Mouse (Mus musculus) midbrain, embryonic 14.5 days (tissue): ENCODE measurements at regions not wholly inside any gene's neighbourhood (a gene's known extent, or its start where the extent isn't known, plus 50 kb on each side); places are given as distances from the start of the nearest gene placed in this dataset.

Experiments
- ATAC-seq: fragments of 200-750 bp; cut with Nextera tagmentation; 2 replicates; pipeline ENCODE4 v1.8.0; 2017; ENCODE audit warnings: moderate number of reproducible peaks, moderate library complexity; ENCODE audit not compliant: low FRiP score, low TSS enrichment
- DNase-seq: peaks from one replicate; pipeline ENCODE4 v3.0.0-alpha.2; 2015
- H3K27ac ChIP-seq: fragments of 300-500 bp; sonication (generic); replicated peaks from 2 replicates; pipeline ENCODE4 v1.5.1; 2014; ENCODE audit warnings: mild to moderate bottlenecking, low read depth, low read length, moderate library complexity
- H3K27me3 ChIP-seq: fragments of 300-500 bp; sonication (generic); 2 replicates; pipeline ENCODE4 v1.6.1; 2014; ENCODE audit warnings: low read length, control low read depth, mixed read lengths; ENCODE audit not compliant: control insufficient read depth, insufficient read depth
- H3K36me3 ChIP-seq: fragments of 300-500 bp; sonication (generic); 2 replicates; pipeline ENCODE4 v1.6.1; 2014; ENCODE audit warnings: low read length, control low read depth; ENCODE audit not compliant: control insufficient read depth, insufficient read depth
- H3K4me1 ChIP-seq: fragments of 300-500 bp; sonication (generic); 2 replicates; pipeline ENCODE4 v1.6.1; 2014; ENCODE audit warnings: mild to moderate bottlenecking, antibody characterized with exemption, low read length, control low read depth; ENCODE audit not compliant: control insufficient read depth, insufficient read depth
- H3K4me2 ChIP-seq: fragments of 300-500 bp; sonication (generic); 2 replicates; pipeline ENCODE4 v1.6.1; 2014; ENCODE audit warnings: mild to moderate bottlenecking, low read length, moderate library complexity
- H3K4me3 ChIP-seq: fragments of 300-500 bp; sonication (generic); replicated peaks from 2 replicates; pipeline ENCODE4 v1.5.1; 2014; ENCODE audit warnings: low read depth, low read length
- H3K9ac ChIP-seq: fragments of 300-500 bp; sonication (generic); replicated peaks from 2 replicates; pipeline ENCODE4 v1.6.1; 2014; ENCODE audit warnings: mild to moderate bottlenecking, low read length, moderate library complexity
- H3K9me3 ChIP-seq: fragments of 300-500 bp; sonication (generic); 2 replicates; pipeline ENCODE4 v1.6.1; 2016; ENCODE audit warnings: low read length, control low read depth, mixed read lengths; ENCODE audit not compliant: control insufficient read depth
- WGBS: fragments of 180-500 bp; shearing (Covaris S2); extraction: QIAGEN DNeasy Blood & Tissue Kit; methylation state at CpG from one replicate; pipeline ENCODE4 v1.1.7; 2014; 5-methylcytosine and 5-hydroxymethylcytosine counted together

DNA sequence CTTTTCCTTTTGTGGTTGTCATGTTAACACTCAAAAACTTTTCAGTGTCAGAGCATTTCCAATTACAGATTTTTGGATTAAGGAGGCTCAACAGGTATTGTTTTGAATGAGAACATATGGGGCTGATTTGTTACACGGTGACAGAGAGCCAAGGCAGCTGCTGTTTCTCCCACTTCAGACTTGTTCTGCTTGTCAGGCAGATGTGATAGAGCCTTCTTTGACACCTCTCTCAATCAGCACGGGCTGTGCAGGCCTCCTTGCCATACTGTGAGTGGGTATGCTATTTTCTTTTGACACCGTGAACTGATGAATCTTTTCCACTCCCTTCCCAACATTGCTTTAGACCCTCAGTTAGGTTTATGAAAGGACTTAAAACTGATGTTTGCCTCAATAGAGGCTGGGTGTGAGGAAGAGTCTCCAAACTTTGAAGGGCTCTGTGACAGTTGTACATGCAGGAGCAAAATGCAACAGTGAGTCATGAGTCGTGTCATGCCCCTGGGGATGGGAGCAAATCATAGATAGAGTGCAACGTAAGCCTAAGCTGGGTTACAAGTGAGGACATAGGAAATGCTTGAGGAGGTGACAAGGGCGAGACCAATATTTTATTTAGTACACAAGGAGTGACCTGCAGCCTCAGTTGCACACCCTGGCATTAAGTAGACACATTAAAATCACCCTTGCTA is 317.4 kb downstream of the Ccser2 start:
- DNase-seq, result no peak

GRCm38 (mm10) chr14:36646649-36647048 is 321.9 kb downstream of the Ccser2 start:
- H3K4me3 ChIP-seq, result no peak overlapping the region
- H3K36me3 ChIP-seq, result no peaks in the 10 kb centered on the region
- H3K27me3 ChIP-seq, result no peaks in the 10 kb centered on the region
- H3K9ac ChIP-seq, result no peak overlapping the region
- H3K4me2 ChIP-seq, result no peak overlapping the region
- no peaks in the 10 kb centered on the region for H3K9me3 ChIP-seq
- H3K4me1 ChIP-seq, result no peaks in the 10 kb centered on the region; the same call in 1 of the 2 replicates
- DNase-seq (no peak), ATAC-seq (no peak)
- H3K27ac ChIP-seq, result no peak overlapping the region
- 87% methylated on average over 3 of the region's 3 CpGs for WGBS

More for the DNA sequence above, 317.4 kb downstream of the Ccser2 start:
- Histone ChIP-seq H3K36me3 (no peaks in the 10 kb centered on the region), H3K27ac (no peak overlapping the region), H3K4me1 (peaks cover 5% of the 10 kb centered on the region; the same call in 1 of the 2 replicates), H3K27me3 (no peaks in the 10 kb centered on the region), H3K4me2 (no peak overlapping the region), H3K9ac (no peak overlapping the region), H3K4me3 (no peak overlapping the region), H3K9me3 (no peaks in the 10 kb centered on the region)
- 46% methylated on average over 6 of the region's 6 CpGs for WGBS
- no peak for ATAC-seq

DNA sequence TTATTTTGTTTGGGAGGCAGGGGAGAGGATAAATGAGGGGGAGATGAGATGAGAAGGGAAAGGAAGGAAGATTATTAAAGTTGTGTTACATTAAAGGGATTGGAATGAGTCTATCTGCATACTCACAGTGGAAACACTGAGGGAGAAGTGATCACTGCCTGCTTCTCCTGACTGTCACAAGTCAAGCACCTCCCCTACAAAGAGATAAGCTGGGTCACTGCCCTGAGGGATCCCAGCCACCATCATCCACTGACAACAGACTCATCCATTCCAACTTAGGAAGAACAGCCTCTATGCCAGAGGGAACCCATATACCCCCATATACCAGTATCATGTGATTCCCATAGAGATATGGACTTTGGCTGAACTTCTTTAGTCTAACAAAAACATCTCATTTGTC is 322.3 kb downstream of the Ccser2 start:
- Histone ChIP-seq H3K27me3 (no peaks in the 10 kb centered on the region), H3K4me3 (no peak overlapping the region), H3K4me2 (no peak overlapping the region), H3K9me3 (no peaks in the 10 kb centered on the region), H3K4me1 (no peaks in the 10 kb centered on the region), H3K27ac (no peak overlapping the region), H3K36me3 (no peaks in the 10 kb centered on the region), H3K9ac (no peak overlapping the region)
- ATAC-seq (no peak), DNase-seq (no peak)

GRCm38 (mm10) chr14:36624822-36625221 is 343.8 kb downstream of the Ccser2 start:
- Histone ChIP-seq H3K27me3 (no peaks in the 10 kb centered on the region), H3K4me2 (no peak overlapping the region), H3K4me3 (no peak overlapping the region), H3K36me3 (no peaks in the 10 kb centered on the region), H3K27ac (no peak overlapping the region), H3K4me1 (no peaks in the 10 kb centered on the region), H3K9ac (no peak overlapping the region), H3K9me3 (no peaks in the 10 kb centered on the region)
- DNase-seq (no peak), ATAC-seq (no peak)

- 76% methylated on average over 1 of the region's 1 CpGs for WGBS
- no peaks in the 10 kb centered on the region for H3K27me3 ChIP-seq
- H3K9me3 ChIP-seq, result no peaks in the 10 kb centered on the region
- H3K36me3 ChIP-seq, result no peaks in the 10 kb centered on the region
- no peak overlapping the region for H3K4me2 ChIP-seq
- no peak; the same call in 1 of the 2 replicates for ATAC-seq
- no peak overlapping the region for H3K27ac ChIP-seq
- no peak overlapping the region for H3K9ac ChIP-seq
- H3K4me3 ChIP-seq, result no peak overlapping the region
- no peaks in the 10 kb centered on the region for H3K4me1 ChIP-seq
- peak; percentile 40 for DNase-seq
Observed at GRCm38 (mm10) chr14:36624134-36624533, 344.4 kb downstream of the Ccser2 start.

DNA sequence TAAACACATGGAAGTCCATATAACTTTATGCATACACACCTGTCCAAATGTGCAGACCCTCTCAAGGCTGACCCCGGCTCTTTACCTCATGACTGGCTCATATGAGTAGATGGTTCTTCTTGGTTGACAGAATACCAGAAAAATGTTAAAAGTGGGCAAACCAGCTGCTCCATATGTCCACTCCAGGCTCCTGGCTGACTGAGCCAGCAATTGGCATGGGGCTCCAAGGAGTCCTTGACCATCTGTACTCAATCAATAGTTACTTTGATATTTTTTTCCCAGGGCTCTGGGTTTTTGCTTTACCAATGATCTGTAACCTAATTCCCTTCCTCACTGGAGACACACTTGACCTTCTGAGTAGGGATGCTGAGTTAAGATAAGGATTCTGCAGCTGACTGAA is 345.5 kb downstream of the Ccser2 start:
- no peak for ATAC-seq
- DNase-seq, result no peak
- Histone ChIP-seq H3K4me1 (no peaks in the 10 kb centered on the region), H3K27me3 (no peaks in the 10 kb centered on the region), H3K27ac (no peak overlapping the region), H3K4me2 (no peak overlapping the region), H3K9me3 (no peaks in the 10 kb centered on the region), H3K4me3 (no peak overlapping the region), H3K9ac (no peak overlapping the region), H3K36me3 (no peaks in the 10 kb centered on the region)
- 95% methylated on average over 1 of the region's 1 CpGs for WGBS

- H3K9me3 ChIP-seq, result no peaks in the 10 kb centered on the region
- no peaks in the 10 kb centered on the region for H3K4me1 ChIP-seq
- DNase-seq (no peak), ATAC-seq (no peak)
- no peak overlapping the region for H3K4me2 ChIP-seq
- WGBS, result 100% methylated on average over 1 of the region's 1 CpGs
- H3K9ac ChIP-seq, result no peak overlapping the region
- no peak overlapping the region for H3K4me3 ChIP-seq
- H3K27me3 ChIP-seq, result no peaks in the 10 kb centered on the region
- no peaks in the 10 kb centered on the region for H3K36me3 ChIP-seq
- no peak overlapping the region for H3K27ac ChIP-seq
Observed at GRCm38 (mm10) chr14:36618459-36619085, 350.0 kb downstream of the Ccser2 start.

DNA sequence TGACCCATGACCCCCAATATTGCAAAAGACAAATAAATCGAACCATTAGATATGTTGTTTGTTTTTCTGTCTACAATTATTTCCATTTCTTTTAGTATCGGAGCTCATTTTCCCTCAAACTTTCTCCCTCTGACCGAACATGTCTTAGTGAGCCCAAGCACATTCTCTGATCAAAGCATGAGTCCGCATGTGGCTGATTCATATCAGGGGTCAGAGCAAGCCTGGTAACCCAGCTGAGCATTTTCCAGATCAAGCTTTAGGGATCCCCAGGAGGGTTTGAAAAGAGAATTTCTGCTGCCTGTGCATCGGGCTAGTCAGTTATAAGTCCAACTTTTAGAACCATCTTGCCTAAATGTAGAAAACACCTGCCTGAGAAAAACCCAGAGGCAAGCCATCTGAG is 350.6 kb downstream of the Ccser2 start:
- Histone ChIP-seq H3K9ac (no peak overlapping the region), H3K27me3 (no peaks in the 10 kb centered on the region), H3K4me1 (no peaks in the 10 kb centered on the region), H3K4me2 (no peak overlapping the region), H3K9me3 (no peaks in the 10 kb centered on the region), H3K27ac (no peak overlapping the region), H3K36me3 (no peaks in the 10 kb centered on the region), H3K4me3 (no peak overlapping the region)
- 84% methylated on average over 5 of the region's 5 CpGs for WGBS
- ATAC-seq (no peak), DNase-seq (no peak)

DNA sequence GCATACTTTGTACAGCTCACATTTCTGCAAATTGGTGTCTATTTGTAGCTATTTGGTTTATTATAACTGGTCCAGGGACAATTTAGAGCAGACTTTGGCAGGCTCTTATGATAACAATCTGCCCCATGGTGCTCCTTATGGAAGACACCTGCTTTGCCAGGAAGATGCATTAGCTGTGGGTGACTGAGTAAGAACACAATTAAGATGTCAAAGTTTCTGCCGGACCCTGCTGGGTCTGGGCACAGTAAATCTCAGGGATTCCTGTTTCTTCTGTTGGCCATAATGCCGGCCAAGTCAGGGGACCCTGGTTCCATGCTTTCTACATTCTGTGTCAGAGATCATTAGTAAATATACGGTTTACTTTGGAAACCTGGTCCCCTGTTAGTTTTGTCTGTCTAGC is 353.7 kb downstream of the Ccser2 start:
- H3K9ac ChIP-seq, result no peak overlapping the region
- H3K9me3 ChIP-seq, result no peaks in the 10 kb centered on the region
- no peak overlapping the region for H3K27ac ChIP-seq
- DNase-seq (no peak), ATAC-seq (no peak)
- no peaks in the 10 kb centered on the region for H3K4me1 ChIP-seq
- no peaks in the 10 kb centered on the region for H3K36me3 ChIP-seq
- no peak overlapping the region for H3K4me3 ChIP-seq
- 85% methylated on average over 3 of the region's 3 CpGs for WGBS
- H3K4me2 ChIP-seq, result no peak overlapping the region
- no peaks in the 10 kb centered on the region for H3K27me3 ChIP-seq
